Mouse (Mus musculus): ENCODE measurements at regions not wholly inside any gene's neighbourhood (a gene's known extent, or its start where the extent isn't known, plus 50 kb on each side); places are given as distances from the start of the nearest gene placed in this dataset.
"Not testable (repeated sequence)": the region's sequence is repeated elsewhere in the genome, so short reads cannot be mapped to it uniquely, and the experiment has no call there.

- H3K9me3 ChIP-seq (replicated peaks), result peaks cover 10% of the 10 kb centered on the region; the same call in 1 of the 2 replicates
- H3K4me3 ChIP-seq, result no peak overlapping the region
- H3K4me2 ChIP-seq, result no peak overlapping the region
- 22% methylated on average over 5 of the region's 5 CpGs for WGBS
- peak; percentile 99 for ATAC-seq
- H3K36me3 ChIP-seq (ENCODE audit: poor library complexity, severe bottlenecking), result no peaks in the 10 kb centered on the region
- no peak overlapping the region for H3K9ac ChIP-seq
- peaks cover 15% of the 10 kb centered on the region for H3K4me1 ChIP-seq
- peaks cover 6% of the 10 kb centered on the region for H3K27me3 ChIP-seq
- H3K27ac ChIP-seq, result peak overlapping the region; percentile 38
Observed at GRCm38 (mm10) chr7:111896255-111896654, 116.5 kb upstream of the Galnt18 start.

GRCm38 (mm10) chr7:111882991-111883390, 103.2 kb upstream of the Galnt18 start:
- Histone ChIP-seq H3K9me3 (replicated peaks) (no peaks in the 10 kb centered on the region), H3K9ac (no peak overlapping the region), H3K4me2 (no peak overlapping the region), H3K36me3 (ENCODE audit: poor library complexity, severe bottlenecking) (no peaks in the 10 kb centered on the region), H3K4me1 (no peaks in the 10 kb centered on the region), H3K4me3 (no peak overlapping the region), H3K27me3 (no peaks in the 10 kb centered on the region), H3K27ac (no peak overlapping the region)
- ATAC-seq, result peak; percentile 38; the same call in 1 of the 2 replicates
- 54% methylated on average over 2 of the region's 2 CpGs for WGBS

GRCm38 (mm10) chr7:111880067-111880675, 100.4 kb upstream of the Galnt18 start:
- Histone ChIP-seq H3K4me2 (no peak overlapping the region), H3K27me3 (no peaks in the 10 kb centered on the region), H3K9me3 (replicated peaks) (no peaks in the 10 kb centered on the region), H3K4me3 (no peak overlapping the region), H3K4me1 (no peaks in the 10 kb centered on the region), H3K9ac (no peak overlapping the region), H3K27ac (no peak overlapping the region), H3K36me3 (ENCODE audit: poor library complexity, severe bottlenecking) (no peaks in the 10 kb centered on the region)
- ATAC-seq, result no peak
- WGBS, result 93% methylated on average over 4 of the region's 4 CpGs

- no peak for ATAC-seq
- 91% methylated on average over 1 of the region's 1 CpGs for WGBS
- Histone ChIP-seq H3K9ac (no peak overlapping the region), H3K4me3 (no peak overlapping the region), H3K36me3 (ENCODE audit: poor library complexity, severe bottlenecking) (no peaks in the 10 kb centered on the region), H3K9me3 (replicated peaks) (no peaks in the 10 kb centered on the region), H3K4me2 (no peak overlapping the region), H3K4me1 (no peaks in the 10 kb centered on the region), H3K27me3 (no peaks in the 10 kb centered on the region), H3K27ac (no peak overlapping the region)
Observed at GRCm38 (mm10) chr7:111877591-111877990, 97.8 kb upstream of the Galnt18 start.

GRCm38 (mm10) chr7:111875949-111876348, 96.2 kb upstream of the Galnt18 start:
- 98% methylated on average over 1 of the region's 1 CpGs for WGBS
- Histone ChIP-seq H3K36me3 (ENCODE audit: poor library complexity, severe bottlenecking) (no peaks in the 10 kb centered on the region), H3K9me3 (replicated peaks) (no peaks in the 10 kb centered on the region), H3K4me2 (no peak overlapping the region), H3K4me3 (no peak overlapping the region), H3K9ac (no peak overlapping the region), H3K4me1 (no peaks in the 10 kb centered on the region), H3K27me3 (no peaks in the 10 kb centered on the region), H3K27ac (no peak overlapping the region)
- ATAC-seq, result no peak

- no peak for ATAC-seq
- H3K27me3 ChIP-seq, result no peaks in the 10 kb centered on the region
- no peaks in the 10 kb centered on the region for H3K36me3 ChIP-seq (ENCODE audit: poor library complexity, severe bottlenecking)
- no peak overlapping the region for H3K4me2 ChIP-seq
- no peaks in the 10 kb centered on the region for H3K9me3 ChIP-seq (replicated peaks)
- no peak overlapping the region for H3K27ac ChIP-seq
- no peak overlapping the region for H3K4me3 ChIP-seq
- no peak overlapping the region for H3K9ac ChIP-seq
- 88% methylated on average over 6 of the region's 6 CpGs for WGBS
- H3K4me1 ChIP-seq, result no peaks in the 10 kb centered on the region
Observed at GRCm38 (mm10) chr7:111869337-111869736, 89.6 kb upstream of the Galnt18 start.

- no peak for ATAC-seq
- 69% methylated on average over 8 of the region's 8 CpGs for WGBS
Observed at GRCm38 (mm10) chr7:111863035-111863434, 83.3 kb upstream of the Galnt18 start.

GRCm38 (mm10) chr7:111858291-111858690, 78.5 kb upstream of the Galnt18 start:
- 95% methylated on average over 8 of the region's 8 CpGs for WGBS
- H3K9ac ChIP-seq, result not testable (repeated sequence)

More at GRCm38 (mm10) chr7:111863035-111863434, 83.3 kb upstream of the Galnt18 start:
- H3K9ac ChIP-seq, result no peak overlapping the region
- H3K27me3 ChIP-seq, result no peaks in the 10 kb centered on the region
- H3K9me3 ChIP-seq (replicated peaks), result no peaks in the 10 kb centered on the region
- H3K4me2 ChIP-seq, result no peak overlapping the region
- no peaks in the 10 kb centered on the region for H3K4me1 ChIP-seq
- no peaks in the 10 kb centered on the region for H3K36me3 ChIP-seq (ENCODE audit: poor library complexity, severe bottlenecking)
- no peak overlapping the region for H3K27ac ChIP-seq
- no peak overlapping the region for H3K4me3 ChIP-seq

GRCm38 (mm10) chr7:111856977-111857376, 77.2 kb upstream of the Galnt18 start:
- no peak for ATAC-seq

More at GRCm38 (mm10) chr7:111858291-111858690, 78.5 kb upstream of the Galnt18 start:
- not testable (repeated sequence) for H3K27me3 ChIP-seq; H3K27ac ChIP-seq; H3K4me2 ChIP-seq; ATAC-seq; H3K36me3 ChIP-seq (ENCODE audit: poor library complexity, severe bottlenecking); H3K4me1 ChIP-seq; H3K4me3 ChIP-seq; H3K9me3 ChIP-seq (replicated peaks)

GRCm38 (mm10) chr7:111855309-111855708, 75.5 kb upstream of the Galnt18 start:
- Histone ChIP-seq H3K36me3 (ENCODE audit: poor library complexity, severe bottlenecking) (no peaks in the 10 kb centered on the region), H3K27ac (no peak overlapping the region), H3K4me2 (no peak overlapping the region), H3K4me1 (no peaks in the 10 kb centered on the region), H3K9ac (no peak overlapping the region), H3K27me3 (no peaks in the 10 kb centered on the region), H3K4me3 (no peak overlapping the region), H3K9me3 (replicated peaks) (no peaks in the 10 kb centered on the region)
- ATAC-seq, result no peak
- WGBS, result 76% methylated on average over 3 of the region's 3 CpGs

More at GRCm38 (mm10) chr7:111856977-111857376, 77.2 kb upstream of the Galnt18 start:
- WGBS, result 73% methylated on average over 5 of the region's 5 CpGs
- H3K4me1 ChIP-seq, result no peaks in the 10 kb centered on the region
- no peaks in the 10 kb centered on the region for H3K27me3 ChIP-seq
- no peak overlapping the region for H3K27ac ChIP-seq
- no peaks in the 10 kb centered on the region for H3K9me3 ChIP-seq (replicated peaks)
- no peaks in the 10 kb centered on the region for H3K36me3 ChIP-seq (ENCODE audit: poor library complexity, severe bottlenecking)
- H3K4me2 ChIP-seq, result no peak overlapping the region
- no peak overlapping the region for H3K4me3 ChIP-seq
- H3K9ac ChIP-seq, result no peak overlapping the region

GRCm38 (mm10) chr7:111846417-111846816, 66.6 kb upstream of the Galnt18 start:
- Histone ChIP-seq H3K4me1 (no peaks in the 10 kb centered on the region), H3K4me2 (no peak overlapping the region), H3K27ac (no peak overlapping the region), H3K9me3 (replicated peaks) (0 out of 2 replicates have a peak, but pooled peaks cover 5% of the 10 kb centered on the region), H3K27me3 (no peaks in the 10 kb centered on the region), H3K4me3 (no peak overlapping the region), H3K36me3 (ENCODE audit: poor library complexity, severe bottlenecking) (no peaks in the 10 kb centered on the region), H3K9ac (no peak overlapping the region)
- no peak for ATAC-seq
- 19% methylated on average over 1 of the region's 1 CpGs for WGBS

- no peak overlapping the region for H3K27ac ChIP-seq
- no peaks in the 10 kb centered on the region for H3K36me3 ChIP-seq (ENCODE audit: poor library complexity, severe bottlenecking)
- no peak for ATAC-seq
- H3K4me3 ChIP-seq, result no peak overlapping the region
- H3K9me3 ChIP-seq (replicated peaks), result 0 out of 2 replicates have a peak, but pooled peaks cover 5% of the 10 kb centered on the region
- H3K9ac ChIP-seq, result no peak overlapping the region
- 91% methylated on average over 4 of the region's 4 CpGs for WGBS
- no peak overlapping the region for H3K4me2 ChIP-seq
- no peaks in the 10 kb centered on the region for H3K27me3 ChIP-seq
- H3K4me1 ChIP-seq, result no peaks in the 10 kb centered on the region
Observed at GRCm38 (mm10) chr7:111843715-111844114, 63.9 kb upstream of the Galnt18 start.

GRCm38 (mm10) chr7:111840826-111841225, 61.0 kb upstream of the Galnt18 start:
- ATAC-seq, result no peak
- 83% methylated on average over 1 of the region's 1 CpGs for WGBS
- Histone ChIP-seq H3K9ac (no peak overlapping the region), H3K4me1 (0 out of 2 replicates have a peak, but pooled peaks cover 7% of the 10 kb centered on the region), H3K36me3 (ENCODE audit: poor library complexity, severe bottlenecking) (no peaks in the 10 kb centered on the region), H3K9me3 (replicated peaks) (no peaks in the 10 kb centered on the region), H3K4me2 (no peak overlapping the region), H3K4me3 (no peak overlapping the region), H3K27me3 (no peaks in the 10 kb centered on the region), H3K27ac (no peak overlapping the region)
